Mouse (Mus musculus): ENCODE results near the gene Cdc42ep4.

DNA sequence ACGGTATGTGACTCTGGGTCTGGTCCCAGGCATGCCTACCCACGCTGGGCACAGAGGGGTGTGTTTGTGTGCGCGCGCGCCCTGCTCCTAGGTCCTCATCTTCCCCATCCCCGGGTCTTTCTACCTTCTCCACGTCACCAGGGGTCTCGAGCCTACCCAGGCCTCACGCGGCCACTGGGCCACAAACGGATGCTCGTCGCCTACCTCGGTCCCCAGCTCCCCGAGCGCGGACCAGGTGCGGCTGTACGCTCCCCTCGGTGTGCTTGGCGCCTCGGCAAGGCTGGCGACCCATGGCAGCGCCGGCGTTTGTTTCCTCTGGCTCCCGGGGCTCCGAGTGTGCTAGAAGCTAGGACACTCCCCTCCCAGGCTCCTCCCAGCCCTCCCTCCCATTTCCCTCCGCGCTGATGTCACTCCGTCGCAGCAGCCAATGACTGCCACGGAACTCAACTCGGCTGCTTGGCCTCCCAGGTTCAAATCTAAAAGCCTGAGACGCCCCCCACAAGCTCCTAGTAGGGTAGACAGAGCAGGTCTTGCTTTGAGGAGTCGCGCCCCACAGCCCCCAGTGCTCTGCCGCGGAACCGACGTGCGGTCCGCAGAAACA is at the start of gene Cdc42ep4:
- TF ChIP-seq HCFC1 (IDR thresholded peaks at IDR 0.05; ENCODE audit: borderline replicate concordance, insufficient read depth, low read length): no peak
- no peak for TF ChIP-seq CHD2 (IDR thresholded peaks at IDR 0.05; ENCODE audit: low read depth, low read length)
- TF ChIP-seq MAFK (IDR thresholded peaks at IDR 0.05; ENCODE audit: insufficient read depth, low read depth, low read length): no peak
- no peak for TF ChIP-seq ZC3H11A (IDR thresholded peaks at IDR 0.05; ENCODE audit: borderline replicate concordance, low read depth, low read length)
- TF ChIP-seq ZNF384 (IDR thresholded peaks at IDR 0.05; ENCODE audit: low read depth, low read length): no peak
